Mouse (Mus musculus) myocyte (in vitro differentiated cells): ENCODE results near the gene Jak2. TPM values are rescaled to one million over a fixed set of nuclear protein-coding genes. Genes with fewer than 3 reads are reported as not detected.
A peak's percentile ranks its signal among the peaks of the same experiment; 100 is the strongest.

Experiments used
- H3K27me3 ChIP-seq: one replicate; pipeline ENCODE4 v1.6.1; 2011; ENCODE audit not compliant: control insufficient read depth, insufficient read depth, insufficient read length
- H3K36me3 ChIP-seq: one replicate; pipeline ENCODE4 v1.6.1; 2011; ENCODE audit not compliant: control insufficient read depth, insufficient read depth
- H3K4me2 ChIP-seq: one replicate; pipeline ENCODE4 v1.6.1; 2011; ENCODE audit warnings: low read depth, control low read depth
- H3K4me3 ChIP-seq: one replicate; pipeline ENCODE4 v1.5.1; 2011; ENCODE audit warnings: mild to moderate bottlenecking, control low read depth, moderate library complexity
- H3K79me2 ChIP-seq: one replicate; pipeline ENCODE4 v1.6.1; 2011; ENCODE audit not compliant: control insufficient read depth, insufficient read depth
- H3ac ChIP-seq: one replicate; pipeline ENCODE4 v1.6.1; 2011; ENCODE audit not compliant: control insufficient read depth, insufficient read length
- CEBPB ChIP-seq: IDR thresholded peaks from 2 replicates; pipeline ENCODE4 v1.6.1; 2011; ENCODE audit warnings: mild to moderate bottlenecking, moderate library complexity; ENCODE audit not compliant: poor library complexity, insufficient read depth, severe bottlenecking
- E2F4 ChIP-seq: IDR thresholded peaks from one replicate; pipeline ENCODE4 v1.6.1; 2011; ENCODE audit warnings: mild to moderate bottlenecking, control low read depth, moderate library complexity; ENCODE audit not compliant: insufficient read depth
- MAX ChIP-seq: IDR thresholded peaks from one replicate; pipeline ENCODE4 v1.6.1; 2011; ENCODE audit warnings: low read depth, mild to moderate bottlenecking, control low read depth
- MYOD1 ChIP-seq, 3 experiments: IDR thresholded peaks; one replicate each; pipeline ENCODE4 v1.6.1; 2011; ENCODE audit warnings: control low read depth in 2 of 3, low read depth in 2 of 3, mild to moderate bottlenecking in 2 of 3, moderate library complexity in 1 of 3; ENCODE audit not compliant: insufficient read length in 2 of 3, control insufficient read depth in 1 of 3
- MYOG ChIP-seq, 3 experiments: IDR thresholded peaks; one replicate each; pipeline ENCODE4 v1.6.1; 2011; ENCODE audit warnings: control low read depth in 2 of 3, low read depth in 2 of 3, mild to moderate bottlenecking in 2 of 3; ENCODE audit not compliant: insufficient read length in 2 of 3, control insufficient read depth in 1 of 3, insufficient read depth in 1 of 3
- POLR2A ChIP-seq: IDR thresholded peaks from one replicate; pipeline ENCODE4 v1.6.1; 2011; ENCODE audit warnings: low read depth, mild to moderate bottlenecking, control low read depth, moderate library complexity; ENCODE audit not compliant: insufficient read length
- POLR2AphosphoS2 ChIP-seq: IDR thresholded peaks from one replicate; pipeline ENCODE4 v1.6.1; 2011; ENCODE audit warnings: low read depth, control low read depth; ENCODE audit not compliant: insufficient read length
- REST ChIP-seq: IDR thresholded peaks from one replicate; pipeline ENCODE4 v1.6.1; 2011; ENCODE audit warnings: mild to moderate bottlenecking, control low read depth, moderate library complexity; ENCODE audit not compliant: insufficient read depth, insufficient read length
- SRF ChIP-seq: IDR thresholded peaks from one replicate; pipeline ENCODE4 v1.6.1; 2011; ENCODE audit warnings: low read depth; ENCODE audit not compliant: control insufficient read depth, insufficient read length
- TCF12 ChIP-seq: IDR thresholded peaks from one replicate; pipeline ENCODE4 v1.6.1; 2011; ENCODE audit warnings: mild to moderate bottlenecking, control low read depth; ENCODE audit not compliant: poor library complexity, insufficient read depth, severe bottlenecking
- TCF3 ChIP-seq: IDR thresholded peaks from one replicate; pipeline ENCODE4 v1.6.1; 2011; ENCODE audit warnings: low read depth, control low read depth; ENCODE audit not compliant: insufficient read length
- USF1 ChIP-seq: IDR thresholded peaks from one replicate; pipeline ENCODE4 v1.6.1; 2011; ENCODE audit warnings: low read depth, mild to moderate bottlenecking, control low read depth, moderate library complexity
- polyA plus RNA-seq: library from polyadenylated mRNA; unstranded; fragments of >200 nt; fragmentation: generic; extraction: Trizol; gene quantifications from one replicate; pipeline ENCODE4 v1.2.1, GENCODE M21; 2012; ENCODE audit warnings: missing spikeins

Gene Jak2
- polyA plus RNA-seq, 1 experiment: 3.3 TPM

DNA sequence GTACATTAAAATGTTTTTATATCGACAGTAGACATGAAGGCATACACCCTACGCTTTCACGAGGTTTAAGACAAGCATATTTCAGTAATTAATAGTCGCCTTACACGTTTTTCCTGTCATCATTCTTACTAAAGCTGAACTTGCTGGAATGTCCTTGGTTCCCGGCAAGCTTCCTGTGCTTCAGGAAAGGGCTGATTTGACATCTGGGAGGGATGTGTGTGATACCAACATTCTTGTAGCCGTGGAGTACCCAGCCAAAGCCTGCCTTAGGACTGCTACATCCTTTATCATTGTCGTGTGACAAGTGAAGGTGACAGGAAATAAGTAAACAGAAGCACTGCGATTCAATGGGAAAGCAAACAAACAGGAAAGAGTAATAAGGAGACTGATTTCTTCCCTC, 13.5 kb upstream of the Jak2 start:
- no peak overlapping the region for H3ac ChIP-seq
- TF ChIP-seq MYOD1 (IDR thresholded peaks at IDR 0.05; ENCODE audit: control insufficient read depth in 1 of 3, insufficient read length in 2 of 3, low read depth in 2 of 3): no peak
- TF ChIP-seq MAX: no peak
- TF ChIP-seq TCF12: no peak
- no peak for TF ChIP-seq MYOG (IDR thresholded peaks at IDR 0.05; ENCODE audit: control insufficient read depth in 1 of 3, insufficient read depth in 1 of 3, insufficient read length in 2 of 3, low read depth in 2 of 3)
- TF ChIP-seq POLR2A: no peak
- TF ChIP-seq REST: no peak
- TF ChIP-seq CEBPB: no peak
- no peak for TF ChIP-seq POLR2AphosphoS2
- no peak for TF ChIP-seq SRF
- TF ChIP-seq USF1: no peak
- TF ChIP-seq TCF3: no peak
- TF ChIP-seq E2F4: no peak
- H3K4me2 ChIP-seq: no peak overlapping the region
- H3K36me3 ChIP-seq: no peaks in the 10 kb centered on the region
- H3K4me3 ChIP-seq: no peak overlapping the region
- H3K79me2 ChIP-seq: no peaks in the 10 kb centered on the region
- no peaks in the 10 kb centered on the region for H3K27me3 ChIP-seq

DNA sequence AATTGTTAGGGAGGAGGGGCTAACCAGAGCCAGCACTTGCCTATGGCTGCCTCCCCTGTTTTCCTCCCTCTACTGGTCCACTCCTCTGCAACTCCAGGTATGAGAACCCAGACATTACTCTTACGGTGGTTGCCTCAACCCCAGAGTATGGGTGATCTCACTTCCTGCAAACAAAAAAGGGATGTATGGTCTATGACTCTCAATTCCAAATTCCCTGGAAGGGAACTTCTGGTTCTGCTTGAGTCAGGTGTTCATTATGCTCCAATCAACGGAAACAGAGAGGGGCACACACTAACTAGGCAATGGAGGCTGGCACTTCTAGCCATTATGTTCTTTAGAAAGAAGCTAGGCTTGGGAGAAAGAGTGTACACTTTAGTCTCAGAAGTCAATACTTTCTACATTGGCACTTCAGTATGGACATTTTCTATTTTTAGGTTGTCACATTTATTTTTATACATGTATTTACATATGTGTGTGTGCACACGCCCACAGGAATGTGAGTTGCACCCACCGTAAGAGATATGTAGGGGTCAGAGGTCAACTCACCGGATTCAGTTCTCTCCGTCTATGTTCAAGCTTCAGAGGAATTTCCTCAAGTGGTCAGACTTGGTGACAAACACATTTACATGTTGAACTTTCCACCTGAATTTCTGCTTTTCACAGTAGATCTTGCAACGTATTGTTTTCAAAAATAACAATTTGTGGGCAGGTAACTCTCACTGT, 12.0 kb upstream of the Jak2 start:
- Histone ChIP-seq H3K4me2 (no peak overlapping the region), H3K79me2 (no peaks in the 10 kb centered on the region), H3K4me3 (no peak overlapping the region), H3K27me3 (no peaks in the 10 kb centered on the region), H3K36me3 (no peaks in the 10 kb centered on the region), H3ac (no peak overlapping the region)
- TF ChIP-seq TCF12 (no peak), MAX (no peak), E2F4 (no peak), POLR2A (no peak), MYOG (IDR thresholded peaks at IDR 0.05; ENCODE audit: control insufficient read depth in 1 of 3, insufficient read depth in 1 of 3, insufficient read length in 2 of 3, low read depth in 2 of 3) (no peak), USF1 (no peak), CEBPB (no peak), REST (no peak)

DNA sequence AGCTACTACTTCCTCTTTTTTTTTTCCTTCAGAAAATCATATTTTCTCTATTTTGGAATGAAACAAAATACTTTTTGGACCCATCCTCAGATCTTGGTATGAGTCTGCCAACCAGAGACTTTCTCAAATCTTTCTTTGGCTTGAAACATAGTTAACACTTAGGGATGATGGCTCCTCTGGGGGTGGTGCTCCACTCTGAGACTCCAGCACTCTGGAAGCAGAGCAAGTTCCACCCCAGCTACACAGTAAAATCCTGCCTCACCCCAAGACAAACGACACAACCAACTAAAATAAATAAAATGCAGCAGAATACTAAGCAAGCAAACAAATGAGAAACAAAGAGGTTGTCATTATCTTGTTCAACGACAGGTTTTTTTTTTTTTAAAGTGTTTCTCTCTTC, 11.0 kb upstream of the Jak2 start:
- H3ac ChIP-seq: no peak overlapping the region
- no peaks in the 10 kb centered on the region for H3K27me3 ChIP-seq
- no peaks in the 10 kb centered on the region for H3K36me3 ChIP-seq
- TF ChIP-seq MYOD1 (IDR thresholded peaks at IDR 0.05; ENCODE audit: control insufficient read depth in 1 of 3, insufficient read length in 2 of 3, low read depth in 2 of 3): no peak
- no peak for TF ChIP-seq USF1
- TF ChIP-seq CEBPB: no peak
- no peak for TF ChIP-seq SRF
- no peak for TF ChIP-seq MYOG (IDR thresholded peaks at IDR 0.05; ENCODE audit: control insufficient read depth in 1 of 3, insufficient read depth in 1 of 3, insufficient read length in 2 of 3, low read depth in 2 of 3)
- no peak for TF ChIP-seq TCF3
- no peak for TF ChIP-seq POLR2AphosphoS2
- TF ChIP-seq POLR2A: no peak
- no peak for TF ChIP-seq E2F4
- H3K4me2 ChIP-seq: no peak overlapping the region
- no peak overlapping the region for H3K4me3 ChIP-seq
- no peaks in the 10 kb centered on the region for H3K79me2 ChIP-seq

DNA sequence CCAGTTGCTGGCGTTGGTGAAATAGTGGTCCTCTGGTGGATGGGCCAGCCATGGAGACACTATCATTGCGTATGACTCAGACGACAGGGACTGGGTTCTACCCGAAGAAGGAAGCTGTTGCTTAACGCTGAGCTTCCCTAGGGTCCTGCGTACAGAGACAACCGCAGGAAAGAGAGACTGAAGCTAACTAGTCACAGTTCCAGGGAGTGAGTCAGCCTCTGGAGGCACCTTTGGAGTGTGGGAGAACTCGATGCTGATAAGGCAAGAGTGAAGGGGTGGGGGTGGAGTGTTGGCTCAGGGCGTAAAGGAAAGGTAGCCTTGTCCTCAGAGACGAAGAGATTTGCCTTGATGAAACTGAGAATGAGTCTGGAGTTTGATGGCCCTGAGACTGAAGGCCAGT, 10.0 kb upstream of the Jak2 start:
- no peak for TF ChIP-seq CEBPB
- TF ChIP-seq TCF12: no peak
- no peak for TF ChIP-seq USF1
- TF ChIP-seq SRF: no peak
- TF ChIP-seq POLR2AphosphoS2: no peak
- no peak overlapping the region for H3K4me2 ChIP-seq
- H3K79me2 ChIP-seq: no peaks in the 10 kb centered on the region
- H3ac ChIP-seq: no peak overlapping the region
- H3K4me3 ChIP-seq: no peak overlapping the region
- no peaks in the 10 kb centered on the region for H3K27me3 ChIP-seq
- H3K36me3 ChIP-seq: no peaks in the 10 kb centered on the region

DNA sequence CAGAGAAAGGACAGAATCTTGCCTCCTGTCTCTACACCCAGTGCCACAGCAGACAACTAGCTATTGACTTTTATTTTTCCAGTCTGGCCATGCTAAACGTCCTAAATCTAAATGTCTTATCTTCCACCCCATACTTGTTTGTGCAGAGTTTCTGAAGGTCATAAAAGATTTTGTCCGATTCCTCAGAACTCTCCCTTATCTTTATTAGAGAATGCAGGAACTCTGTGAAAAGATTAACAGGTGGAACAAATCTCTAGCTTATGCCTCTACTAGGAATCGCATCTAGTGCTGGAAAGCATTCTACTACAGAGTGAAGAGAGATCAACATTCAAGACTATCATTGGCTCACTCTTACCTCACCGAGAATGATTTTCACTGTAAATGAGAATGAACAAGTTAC, 1.7 kb upstream of the Jak2 start:
- H3K4me2 ChIP-seq: peak overlapping the region; percentile 82
- H3K27me3 ChIP-seq: no peaks in the 10 kb centered on the region
- peak overlapping the region; percentile 60 for H3K4me3 ChIP-seq
- H3ac ChIP-seq: no peak overlapping the region
- H3K36me3 ChIP-seq: no peaks in the 10 kb centered on the region
- no peak for TF ChIP-seq USF1
- no peak for TF ChIP-seq REST
- no peak for TF ChIP-seq MAX
- no peak for TF ChIP-seq TCF12
- TF ChIP-seq E2F4: no peak
- no peak for TF ChIP-seq SRF
- TF ChIP-seq CEBPB: no peak
- TF ChIP-seq MYOG (IDR thresholded peaks at IDR 0.05; ENCODE audit: control insufficient read depth in 1 of 3, insufficient read depth in 1 of 3, insufficient read length in 2 of 3, low read depth in 2 of 3): no peak
- TF ChIP-seq MYOD1 (IDR thresholded peaks at IDR 0.05; ENCODE audit: control insufficient read depth in 1 of 3, insufficient read length in 2 of 3, low read depth in 2 of 3): no peak
- peaks cover 11% of the 10 kb centered on the region for H3K79me2 ChIP-seq
